Mouse (Mus musculus) megakaryocyte, adult 5-6 weeks (primary cell): Measurements from ENCODE around the gene Zfp36l2. TPM values are rescaled to one million over a fixed set of nuclear protein-coding genes. Genes with fewer than 3 reads are reported as not detected.
A peak's percentile ranks its signal among the peaks of the same experiment; 100 is the strongest.

Experiments
- ATAC-seq: 2 replicates; pipeline ENCODE4 v1.8.0; 2016; ENCODE audit warnings: mild to moderate bottlenecking, inconsistent platforms; ENCODE audit not compliant: poor library complexity, severe bottlenecking
- total RNA-seq, 2 experiments: library from RNA; stranded (forward) in 1 of 2; stranded (reverse) in 1 of 2; fragments of 153-499, 151-499 nt in 1 of 2; fragments of 221-1000, 200-1000 nt in 1 of 2; gene quantifications; 2 replicates each; pipeline versions ENCODE4 v1.2.3 to v1.2.4; 2015 to 2017

Zfp36l2 gene
- total RNA-seq, 2 experiments from 2014 or later = 121 to 357 TPM

DNA sequence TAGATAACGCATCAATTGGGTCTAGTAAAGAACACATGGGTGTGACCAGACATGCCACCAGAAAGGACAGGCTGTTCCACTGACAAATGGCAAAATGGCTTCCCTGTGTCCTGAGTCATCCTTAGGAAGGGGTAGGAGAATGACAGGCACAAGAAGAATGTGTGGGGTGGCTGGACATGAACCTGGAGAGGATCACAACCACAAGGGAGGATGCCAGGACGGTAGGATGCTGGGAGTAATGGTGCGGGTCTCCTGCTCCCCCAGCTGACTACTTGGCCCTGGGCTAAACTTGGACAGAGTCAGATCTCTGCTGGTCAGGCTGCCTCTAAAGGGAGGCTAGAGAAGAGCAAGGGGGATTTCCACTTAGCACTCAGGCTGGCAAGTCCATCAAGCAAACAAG is 8.1 kb upstream of the Zfp36l2 start:
- no peak for ATAC-seq

DNA sequence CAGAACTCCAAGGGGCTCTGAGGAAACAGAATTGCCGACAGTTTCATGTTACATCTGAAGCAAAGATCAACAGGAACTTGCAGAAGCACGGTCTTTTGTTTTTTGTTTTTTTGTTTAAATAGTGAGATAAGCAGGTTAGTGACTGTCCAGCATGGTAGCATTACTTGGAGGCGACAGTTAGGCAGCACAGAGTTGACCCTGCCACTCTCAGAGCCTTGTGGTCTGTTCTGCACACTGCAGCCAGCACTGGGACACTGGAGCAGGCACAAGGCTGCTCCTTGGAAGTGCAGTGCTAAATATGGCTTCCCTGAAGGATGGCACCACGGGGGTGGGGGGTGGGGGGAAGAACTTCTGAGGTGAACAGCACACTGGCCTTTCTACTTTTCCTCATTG is 7.3 kb upstream of the Zfp36l2 start:
- no peak for ATAC-seq

DNA sequence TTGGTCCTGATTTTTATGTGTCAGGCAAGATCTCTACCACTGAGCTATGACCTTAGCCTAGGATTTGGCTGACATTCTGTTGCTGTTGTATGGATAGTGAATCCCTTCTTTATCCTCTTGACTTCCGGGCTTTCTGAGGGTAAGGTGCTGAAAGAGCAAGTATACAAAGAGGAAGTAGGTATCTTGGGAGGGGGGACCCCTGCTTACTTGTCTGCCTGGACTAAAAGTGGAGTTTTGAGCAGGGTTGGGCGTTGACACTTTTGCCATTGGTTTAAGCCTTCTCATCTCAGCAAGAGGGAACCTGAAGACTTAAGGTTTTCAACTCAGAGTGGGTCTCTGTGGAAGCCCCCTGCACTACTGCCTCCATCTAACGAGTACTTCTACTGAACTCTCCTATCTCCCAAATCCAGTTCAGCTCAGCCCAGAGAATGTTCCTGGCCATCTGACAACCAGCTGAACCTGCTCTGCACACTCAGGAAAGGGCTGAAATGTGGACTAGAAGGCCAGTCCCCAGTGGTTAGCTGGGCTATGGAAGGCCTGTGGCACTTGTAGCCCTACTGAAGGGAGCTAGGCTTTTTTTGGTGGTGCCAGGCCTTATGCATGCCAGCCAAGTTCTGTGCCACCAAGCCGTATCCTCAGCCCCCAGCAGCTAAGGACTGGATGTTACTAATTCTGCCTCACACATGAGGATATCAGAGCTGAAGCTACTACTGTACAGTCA is 6.7 kb upstream of the Zfp36l2 start:
- peak; percentile 28; the same call in 1 of the 2 replicates for ATAC-seq

DNA sequence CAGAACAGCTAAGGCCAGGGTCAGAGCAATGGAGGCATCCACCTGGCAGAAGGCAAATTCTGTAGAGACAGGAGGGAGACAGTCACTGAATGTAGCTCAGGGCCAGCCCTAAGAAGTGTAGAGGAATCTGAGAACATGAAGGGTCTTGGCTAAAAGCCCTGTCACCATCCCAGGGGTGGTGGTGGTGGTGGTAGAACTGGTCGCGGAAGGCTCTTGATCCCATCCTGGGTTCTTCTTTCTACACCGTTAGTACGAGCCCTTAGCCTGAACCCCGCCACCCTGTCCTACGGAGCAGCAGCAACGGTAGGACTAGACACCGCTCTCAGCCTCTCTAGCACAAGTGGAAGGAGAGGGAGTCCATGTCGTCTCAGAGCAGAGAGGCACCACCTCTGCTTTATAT is 5.7 kb upstream of the Zfp36l2 start:
- ATAC-seq = no peak

DNA sequence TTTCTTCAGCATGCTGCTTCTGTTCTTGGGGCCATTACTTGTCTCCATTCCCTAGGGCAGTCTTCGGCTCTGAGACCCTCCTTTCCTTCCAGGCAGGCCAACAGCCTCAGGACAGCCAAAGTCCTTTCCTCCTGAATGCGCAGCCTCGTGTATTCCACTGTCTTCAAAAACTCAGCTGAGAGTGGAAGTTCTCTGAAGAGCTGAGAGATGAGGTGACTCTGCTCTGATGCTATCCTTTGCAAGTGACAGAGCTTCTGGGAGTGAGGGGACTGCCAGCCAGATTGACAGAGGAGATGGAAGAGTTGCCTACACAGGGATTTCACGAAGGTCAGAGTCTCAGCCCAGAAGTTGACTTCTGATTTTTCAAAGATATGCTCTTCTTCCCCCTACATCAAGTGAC is 4.2 kb upstream of the Zfp36l2 start:
- no peak for ATAC-seq

DNA sequence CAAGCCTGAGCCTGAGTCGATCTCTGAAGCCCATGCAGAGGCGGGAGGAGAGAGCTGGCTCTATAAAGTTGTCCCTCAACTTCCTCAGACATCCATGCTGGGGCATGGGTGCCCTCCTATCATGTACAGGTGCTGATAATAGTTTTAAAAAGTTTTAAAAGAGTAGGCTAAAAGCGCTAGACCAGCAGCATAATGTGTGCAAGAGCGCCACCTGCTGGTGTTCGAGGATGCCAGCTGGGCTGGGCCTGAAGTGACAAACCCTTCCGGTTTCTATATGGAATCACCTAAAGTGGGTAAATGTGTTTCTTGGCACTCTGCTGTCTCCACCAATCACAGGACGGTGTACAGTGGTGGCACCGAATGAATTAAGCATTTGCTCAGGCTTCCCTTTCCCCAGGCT is 3.1 kb upstream of the Zfp36l2 start:
- peak; percentile 7; the same call in 1 of the 2 replicates for ATAC-seq

DNA sequence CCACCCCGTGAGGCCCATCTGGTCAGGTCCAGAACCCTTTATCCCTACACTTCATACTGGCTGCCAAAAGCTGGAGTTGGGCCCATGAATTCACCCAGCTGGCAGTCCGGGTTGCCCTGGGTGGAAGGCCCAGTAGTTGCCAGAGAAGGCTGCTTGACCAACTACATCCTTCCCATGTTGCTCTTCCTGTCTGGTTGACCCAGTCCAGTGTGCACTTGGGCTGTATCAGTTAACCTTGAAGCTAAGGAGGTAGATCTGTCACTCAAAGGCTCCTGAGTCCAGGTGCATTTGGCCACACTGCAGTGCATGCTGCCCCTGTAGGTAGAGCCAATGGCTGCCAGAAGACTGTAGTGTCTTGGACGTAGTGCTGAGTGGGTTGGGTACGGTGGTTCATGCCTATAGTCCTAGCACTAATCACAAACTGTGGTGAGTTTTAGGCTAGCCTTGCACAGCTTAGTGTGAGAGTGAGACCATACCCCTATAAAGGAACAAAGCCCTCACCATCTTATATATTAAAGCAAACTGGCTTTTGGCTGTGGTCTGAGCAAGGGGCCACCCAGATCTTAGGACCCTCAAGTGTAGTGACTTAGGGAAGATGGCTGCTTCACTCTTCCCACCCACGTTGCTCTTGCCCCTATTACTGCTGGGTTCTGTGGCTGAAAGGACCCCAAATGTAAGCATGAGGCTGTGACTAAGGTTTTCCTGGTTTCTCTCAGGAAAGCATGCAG is 1.5 kb upstream of the Zfp36l2 start:
- ATAC-seq = no peak

DNA sequence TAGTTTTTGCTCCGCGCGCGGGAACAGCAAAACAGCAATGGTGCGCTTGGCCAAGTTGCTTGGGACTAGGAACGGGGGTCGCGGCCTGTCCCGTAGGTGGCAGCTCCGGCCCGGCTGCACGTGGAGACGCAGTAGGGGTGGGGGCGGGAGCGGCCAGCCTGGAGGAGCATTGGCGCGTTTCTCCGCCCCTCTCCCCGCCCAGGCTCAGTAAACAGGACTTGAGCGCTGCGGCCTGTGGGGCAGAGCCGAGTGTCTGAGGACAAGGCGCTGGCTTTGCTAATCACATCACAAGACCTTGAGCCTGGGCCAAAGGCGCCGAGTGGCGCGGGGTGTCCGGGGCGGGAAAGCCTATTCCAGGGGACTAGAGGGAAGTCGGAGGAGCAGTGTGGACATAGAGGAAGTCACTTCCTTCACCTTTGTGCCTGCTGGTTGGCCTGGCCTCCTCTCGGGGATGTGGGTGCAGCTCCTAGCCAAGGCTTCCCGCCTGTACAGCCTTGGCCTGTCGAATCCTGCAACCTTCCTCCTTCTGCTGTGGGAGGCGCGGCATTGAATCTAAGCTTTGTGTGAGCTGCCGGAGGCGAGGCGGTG is 721 bp upstream of the Zfp36l2 start:
- peak; percentile 36 for ATAC-seq

- ATAC-seq = peak; percentile 22
Measured at GRCm38 (mm10) chr17:84187264-84187663, 483 bp downstream of the Zfp36l2 start.

- ATAC-seq = no peak
Measured at GRCm38 (mm10) chr17:84186451-84187202, 1.1 kb downstream of the Zfp36l2 start.

GRCm38 (mm10) chr17:84185581-84186450 is 1.9 kb downstream of the Zfp36l2 start:
- no peak for ATAC-seq

DNA sequence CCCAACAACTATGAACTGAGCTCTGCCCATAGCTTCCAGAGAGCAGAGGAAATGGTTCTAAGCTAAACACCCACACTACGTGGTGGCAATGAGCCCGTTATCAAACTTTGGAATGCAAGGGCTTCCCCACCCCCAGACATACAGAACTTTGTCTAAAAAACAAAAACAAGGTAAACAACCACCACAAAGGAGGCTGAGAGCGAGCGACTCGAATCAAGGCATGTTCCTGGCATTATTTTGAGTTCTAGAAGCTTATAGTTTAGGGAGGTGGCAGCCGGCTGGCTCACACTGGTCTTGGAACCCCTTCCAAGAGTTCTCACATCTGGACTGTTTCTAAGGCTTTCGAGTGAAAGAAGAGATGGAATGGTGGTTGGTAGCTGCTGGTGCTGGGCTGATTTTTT is 2.7 kb downstream of the Zfp36l2 start:
- no peak for ATAC-seq

- peak; percentile 14 for ATAC-seq
Measured at GRCm38 (mm10) chr17:84183291-84183781, 4.4 kb downstream of the Zfp36l2 start.

DNA sequence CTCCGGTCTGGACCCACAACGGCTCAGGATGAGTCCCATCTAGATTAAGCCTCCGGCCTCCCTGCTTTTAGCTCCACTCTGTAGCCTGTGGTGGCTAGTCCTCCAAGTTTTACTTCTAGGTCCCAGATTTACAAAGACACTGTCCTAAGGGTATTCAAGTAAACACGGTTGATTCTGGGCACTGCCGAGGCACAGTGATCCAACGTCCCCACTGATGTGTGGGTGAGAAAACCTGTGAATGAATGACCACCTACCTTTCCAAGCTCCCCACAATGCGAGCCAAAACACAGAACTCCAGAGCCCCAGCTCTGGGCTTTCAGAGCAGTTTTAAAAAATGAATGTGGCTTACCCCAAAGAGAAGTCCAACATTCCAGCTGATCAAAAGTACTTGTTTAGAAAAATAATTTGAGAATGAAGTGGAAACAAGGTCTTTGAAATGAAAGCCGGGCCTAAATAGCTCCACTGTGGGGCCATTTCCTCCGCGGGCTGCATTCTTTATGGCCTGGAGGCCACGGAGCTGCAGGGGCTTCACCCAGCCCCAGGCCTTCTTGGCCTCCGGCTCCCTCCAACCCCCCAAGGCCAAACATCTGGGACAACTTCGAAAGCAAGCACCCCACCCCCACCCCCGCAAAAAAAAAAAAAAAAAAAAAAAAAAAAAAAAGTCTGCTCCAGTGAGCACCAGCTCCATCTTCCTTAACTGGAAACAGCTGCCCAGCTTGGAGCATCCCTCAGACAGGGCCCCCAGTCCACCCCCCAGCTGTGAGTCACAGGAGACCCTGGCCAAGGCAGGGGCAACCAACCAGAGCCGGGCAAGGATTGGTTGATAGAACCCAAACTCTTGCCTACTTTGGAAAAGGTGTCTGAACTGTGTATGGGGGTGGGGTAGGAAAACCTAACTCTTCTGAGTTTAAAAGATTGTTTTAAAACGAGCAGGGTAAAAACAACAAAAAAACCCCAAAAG is 5.2 kb downstream of the Zfp36l2 start:
- ATAC-seq = no peak

- peak; percentile 40 for ATAC-seq
Measured at GRCm38 (mm10) chr17:84181502-84182310, 6.0 kb downstream of the Zfp36l2 start.

- ATAC-seq = peak; percentile 55
Measured at GRCm38 (mm10) chr17:84180715-84181501, 6.8 kb downstream of the Zfp36l2 start.

DNA sequence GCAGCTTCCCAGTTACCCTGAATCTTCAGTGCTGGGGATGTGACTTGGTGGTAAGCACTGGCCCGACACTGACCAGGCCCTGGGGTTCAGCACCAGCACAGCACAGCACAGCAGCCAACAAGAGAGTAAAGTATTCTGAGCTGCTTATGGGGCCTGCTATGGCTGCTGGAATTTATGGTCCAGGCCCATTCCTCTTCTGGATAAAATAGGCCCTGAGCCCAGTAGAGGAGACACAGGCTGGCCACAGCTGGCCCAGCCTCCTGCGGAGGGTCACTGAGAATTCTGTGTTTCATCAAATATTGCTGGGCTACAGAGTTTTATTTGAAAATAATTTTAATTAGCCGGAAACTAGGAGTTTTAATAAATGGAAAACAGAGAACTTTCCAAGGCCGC is 7.8 kb downstream of the Zfp36l2 start:
- no peak for ATAC-seq
